Mouse (Mus musculus) thymus, postnatal 4 days (tissue): ENCODE measurements around the gene Gm21190.
A peak's percentile ranks its signal among the peaks of the same experiment; 100 is the strongest.
"Not testable (repeated sequence)": the region's sequence is repeated elsewhere in the genome, so short reads cannot be mapped to it uniquely, and the experiment has no call there.

Source experiments
- DNase-seq: peaks from one replicate; pipeline ENCODE4 v3.0.0; 2021

The Gm21190 gene

DNA sequence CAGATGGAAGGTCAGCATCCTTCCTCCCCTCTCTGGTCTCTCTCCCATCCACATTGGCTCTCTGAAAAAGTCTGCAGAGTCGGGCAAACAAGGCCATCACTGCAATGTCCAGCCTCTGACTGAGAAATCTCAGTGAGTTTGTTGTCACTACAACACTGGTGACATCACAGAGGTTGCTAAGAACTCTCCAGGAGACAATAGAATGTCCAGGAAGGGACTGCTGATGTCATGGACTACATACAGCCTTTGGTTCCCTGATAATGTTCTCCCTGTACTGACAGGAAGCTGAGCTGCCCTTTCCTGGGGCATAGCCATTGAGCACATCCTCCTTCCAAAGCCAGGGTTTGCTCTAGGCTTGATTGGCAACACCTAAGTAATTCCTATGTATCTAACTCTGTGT lies at the start of gene Gm21190:
Gene Gm21190 (minus strand): TSS at position 101 of the 400 bp plus-strand sequence.
- not testable (repeated sequence) for DNase-seq

DNA sequence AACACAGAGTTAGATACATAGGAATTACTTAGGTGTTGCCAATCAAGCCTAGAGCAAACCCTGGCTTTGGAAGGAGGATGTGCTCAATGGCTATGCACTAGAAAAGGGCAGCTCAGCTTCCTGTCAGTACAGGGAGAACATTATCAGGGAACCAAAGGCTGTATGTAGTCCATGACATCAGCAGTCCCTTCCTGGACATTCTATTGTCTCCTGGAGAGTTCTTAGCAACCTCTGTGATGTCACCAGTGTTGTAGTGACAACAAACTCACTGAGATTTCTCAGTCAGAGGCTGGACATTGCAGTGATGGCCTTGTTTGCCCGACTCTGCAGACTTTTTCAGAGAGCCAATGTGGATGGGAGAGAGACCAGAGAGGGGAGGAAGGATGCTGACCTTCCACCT lies 48.0 kb upstream of the Gm21190 start, which contains the start of gene Gm21083:
Gene Gm21083 (plus strand): TSS at position 301 of the 400 bp plus-strand sequence.
- not testable (repeated sequence) for DNase-seq

DNA sequence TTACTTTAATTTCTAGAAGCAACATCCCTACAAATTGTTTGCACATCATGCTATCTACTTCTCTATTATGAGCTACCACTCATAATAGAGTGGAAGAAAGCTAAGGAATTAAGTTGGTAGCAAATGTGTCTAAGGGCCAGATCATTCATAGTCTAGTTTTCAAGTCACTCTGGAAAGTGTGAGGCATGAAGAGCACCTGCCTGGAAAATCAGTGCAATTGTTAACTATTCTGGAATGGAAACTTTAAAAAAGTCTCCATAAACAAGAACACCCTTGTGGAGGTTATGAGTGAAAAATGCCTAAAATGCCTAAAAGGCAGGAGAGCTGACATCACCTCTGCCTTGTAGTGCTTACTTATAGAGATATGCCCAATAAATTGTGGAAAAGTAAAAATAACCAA lies 44.7 kb upstream of the Gm21190 start:
- not testable (repeated sequence) for DNase-seq

DNA sequence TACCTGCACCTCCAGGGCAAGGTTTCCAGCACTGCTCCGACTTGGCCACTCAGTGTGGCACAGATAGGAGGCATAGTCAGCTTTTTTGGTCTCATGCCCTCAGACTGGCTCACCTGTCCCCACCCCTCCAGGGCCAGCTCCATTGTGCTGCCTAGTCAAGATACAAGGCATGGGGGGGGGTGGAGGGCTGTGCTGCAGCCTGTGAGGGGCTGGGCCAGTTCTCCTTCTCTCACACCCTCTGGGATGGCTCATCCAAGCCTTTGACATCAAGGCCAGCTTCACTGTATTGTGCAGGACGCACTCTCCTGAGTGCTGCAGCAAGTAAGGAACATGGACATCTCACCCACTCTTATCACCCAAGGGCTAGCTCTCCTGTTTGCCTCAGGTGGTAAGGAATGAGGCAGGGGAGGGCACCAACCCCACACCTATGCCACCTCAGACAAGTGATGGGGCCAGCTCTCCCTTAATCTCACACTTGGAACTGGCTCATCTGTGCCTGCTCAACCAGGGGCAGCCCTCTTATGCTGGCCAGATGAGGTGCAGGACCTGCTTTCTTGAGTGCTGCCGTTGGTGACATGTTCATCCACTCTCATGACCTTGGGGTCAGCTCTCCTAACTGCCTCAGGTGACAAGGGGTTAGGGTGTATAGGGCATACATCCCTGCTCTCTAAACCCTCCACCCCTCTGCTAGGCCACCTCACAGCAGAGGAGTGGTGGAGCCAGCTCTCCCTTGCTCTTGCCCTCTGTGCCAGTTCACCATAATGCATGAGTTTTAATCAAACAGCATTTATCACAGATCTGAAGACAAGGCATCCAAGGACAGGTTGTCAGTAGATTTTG lies 32.6 kb upstream of the Gm21190 start:
- not testable (repeated sequence) for DNase-seq

DNA sequence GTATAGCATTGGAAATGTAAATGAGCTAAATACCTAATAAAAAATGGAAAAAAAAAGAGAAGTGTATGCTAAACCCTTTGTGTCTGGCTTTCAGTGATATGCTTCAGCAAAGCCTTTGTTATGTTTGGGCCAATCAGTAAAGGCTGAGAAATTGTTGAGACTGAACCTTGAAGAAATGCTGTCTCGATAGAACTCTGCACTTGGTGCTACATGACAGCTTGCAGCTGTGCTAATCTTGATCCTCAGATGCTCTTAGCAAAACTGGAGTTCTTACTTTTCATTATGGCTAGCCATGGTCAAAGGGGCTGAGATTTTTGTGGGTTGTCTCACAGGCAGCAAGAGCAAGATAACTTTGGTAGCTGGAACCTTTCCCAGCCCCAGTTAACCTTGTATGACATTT lies 29.6 kb upstream of the Gm21190 start:
- DNase-seq = not testable (repeated sequence)

DNA sequence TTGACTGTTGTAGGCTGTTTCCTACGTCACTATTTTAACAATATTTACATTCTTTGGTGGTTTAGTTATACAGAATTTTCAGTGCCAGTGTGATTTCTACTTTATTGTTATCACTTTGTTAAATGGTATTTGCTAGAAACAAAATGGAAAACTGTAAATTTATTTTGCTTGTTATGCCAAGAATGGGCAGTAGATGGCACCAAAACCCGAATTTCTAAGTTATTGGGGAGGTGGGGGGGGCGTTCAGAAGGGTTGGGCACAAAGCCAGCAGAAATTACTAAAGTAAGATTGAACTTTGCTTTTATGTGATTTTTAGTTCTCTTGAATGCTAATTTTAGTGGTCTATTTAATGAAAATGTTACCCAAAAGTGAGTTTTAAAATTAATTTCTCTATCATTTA lies 20.6 kb upstream of the Gm21190 start:
- DNase-seq = not testable (repeated sequence)

DNA sequence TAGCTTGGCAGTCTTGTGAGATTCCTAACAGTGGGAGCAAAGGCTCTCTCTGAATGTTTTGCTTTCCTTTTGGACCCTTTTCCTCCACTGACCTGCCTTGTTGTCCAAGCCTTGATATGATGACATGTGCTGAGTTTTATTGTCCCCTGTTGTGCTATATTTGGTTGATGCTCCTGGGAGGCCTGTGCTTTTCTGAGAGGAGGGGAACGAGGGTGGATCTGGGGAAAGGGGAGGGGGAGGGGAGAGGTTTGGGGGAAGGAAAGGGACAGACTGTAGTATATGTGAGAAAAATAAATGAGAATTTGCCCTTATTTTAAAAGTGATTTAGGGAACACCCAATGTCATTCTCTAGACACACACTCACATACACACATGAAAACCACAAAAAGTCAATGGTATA lies 20.1 kb upstream of the Gm21190 start:
- not testable (repeated sequence) for DNase-seq

DNA sequence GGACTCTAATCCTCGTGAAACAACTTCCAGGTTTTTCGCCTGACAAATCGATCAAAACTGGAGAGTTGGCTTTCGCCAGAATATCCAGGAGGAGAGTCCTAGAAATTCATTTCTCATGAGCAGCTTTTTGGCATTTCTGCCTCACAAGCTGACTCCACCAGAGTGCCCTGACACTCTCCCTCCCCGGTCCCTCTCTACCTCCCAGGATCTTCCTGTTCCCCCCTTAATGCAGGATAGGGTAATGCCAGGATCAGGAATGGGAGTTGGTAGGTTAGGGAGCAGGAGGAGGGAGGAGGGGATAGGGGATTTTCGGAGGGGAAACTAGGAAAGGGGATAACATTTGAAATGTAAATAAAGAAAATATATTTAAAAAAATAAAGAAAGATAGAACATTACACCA lies 19.6 kb upstream of the Gm21190 start:
- not testable (repeated sequence) for DNase-seq

DNA sequence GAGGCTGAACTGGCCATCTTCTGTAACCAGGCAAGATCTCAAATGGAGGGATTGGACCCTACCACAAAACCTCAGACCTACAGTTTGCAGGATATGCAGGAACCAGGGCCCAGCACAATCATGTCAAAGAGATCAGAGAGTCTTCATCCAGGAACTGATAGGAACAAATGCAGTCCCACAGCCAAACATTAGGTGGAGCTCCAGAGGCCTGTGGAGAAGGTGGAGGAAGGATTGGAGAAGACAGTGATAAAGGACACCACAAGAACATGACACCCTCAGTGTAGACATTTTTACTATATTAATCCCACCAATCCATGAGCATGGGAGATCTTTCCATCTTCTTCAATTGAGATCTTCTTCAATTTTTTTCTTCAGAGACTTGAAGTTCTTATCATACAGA lies 6.6 kb downstream of the Gm21190 start:
- peak; percentile 10 for DNase-seq

DNA sequence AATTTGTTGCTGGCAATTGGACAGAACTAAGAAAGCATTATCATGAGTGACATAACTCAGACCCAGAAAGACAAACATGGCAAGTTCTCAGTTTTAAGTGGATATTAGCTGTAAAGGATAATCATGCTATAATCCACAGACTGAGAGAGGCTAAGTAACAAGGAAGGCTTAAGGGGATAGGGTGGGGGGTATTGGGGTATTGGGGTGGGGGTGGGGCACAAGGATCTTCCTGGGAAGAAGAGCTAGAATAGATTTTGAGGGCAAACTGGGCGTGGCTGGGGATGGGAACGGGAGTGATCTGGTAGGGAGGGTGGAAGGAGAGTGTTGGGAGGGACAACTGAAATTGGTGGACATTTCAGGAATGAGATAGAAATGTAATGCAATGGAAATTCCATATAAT lies 7.0 kb downstream of the Gm21190 start:
- not testable (repeated sequence) for DNase-seq

DNA sequence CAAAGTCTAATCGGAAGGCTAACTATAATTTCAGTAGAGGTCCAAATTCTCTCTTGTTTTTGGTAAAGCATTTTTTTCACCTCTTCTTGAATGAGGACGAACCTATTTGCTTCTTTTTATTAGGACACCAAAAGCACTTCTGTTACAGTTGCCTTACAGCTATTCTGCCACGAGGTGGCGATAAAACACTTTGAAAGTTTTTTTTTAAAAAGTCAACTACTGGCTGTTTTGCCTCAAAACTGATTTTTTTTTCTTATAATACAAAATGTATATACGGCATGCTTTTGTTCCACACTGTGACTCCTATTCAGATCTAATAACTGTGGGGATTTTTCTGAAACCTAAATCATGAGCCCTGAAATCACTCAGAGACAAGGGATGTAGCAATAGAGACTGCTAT lies 8.6 kb downstream of the Gm21190 start:
- DNase-seq = not testable (repeated sequence)

DNA sequence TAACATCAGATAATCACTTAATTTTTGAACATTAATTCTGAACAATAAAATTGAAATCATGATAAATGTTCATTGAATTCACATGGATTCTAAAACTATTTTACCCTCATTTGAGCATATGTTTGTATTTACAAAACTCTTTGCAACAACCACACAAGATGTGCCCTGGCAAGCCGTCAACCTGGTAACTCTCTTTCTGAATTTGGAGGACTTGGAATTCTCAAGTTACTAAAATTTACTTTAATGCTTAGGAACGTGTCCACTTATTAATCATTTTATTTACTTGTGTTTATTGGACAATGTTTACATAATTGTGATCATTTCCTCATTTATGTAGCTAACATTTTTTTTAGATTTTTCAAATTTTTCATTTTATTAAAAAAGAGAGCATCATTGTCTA lies 11.9 kb downstream of the Gm21190 start:
- DNase-seq = not testable (repeated sequence)

DNA sequence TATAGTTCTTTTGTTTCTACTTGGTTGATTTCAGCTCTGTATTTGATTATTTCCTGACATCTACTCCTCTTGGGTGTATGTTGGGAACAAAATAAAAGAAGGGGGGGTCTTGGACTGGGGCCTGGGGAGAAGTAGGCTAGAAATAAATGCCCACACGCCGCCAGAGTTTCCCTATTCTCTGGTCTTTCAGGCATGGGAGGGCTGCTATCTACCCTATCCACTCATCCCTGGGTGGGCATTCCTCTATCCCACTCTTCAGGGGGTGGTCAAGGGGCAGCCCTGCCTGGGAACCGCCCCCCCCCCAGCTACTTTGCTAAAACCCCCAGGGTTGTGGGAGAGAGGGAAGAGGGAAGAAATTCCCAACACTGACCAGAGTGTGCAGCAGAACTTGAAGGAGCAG lies 16.8 kb downstream of the Gm21190 start:
- not testable (repeated sequence) for DNase-seq

DNA sequence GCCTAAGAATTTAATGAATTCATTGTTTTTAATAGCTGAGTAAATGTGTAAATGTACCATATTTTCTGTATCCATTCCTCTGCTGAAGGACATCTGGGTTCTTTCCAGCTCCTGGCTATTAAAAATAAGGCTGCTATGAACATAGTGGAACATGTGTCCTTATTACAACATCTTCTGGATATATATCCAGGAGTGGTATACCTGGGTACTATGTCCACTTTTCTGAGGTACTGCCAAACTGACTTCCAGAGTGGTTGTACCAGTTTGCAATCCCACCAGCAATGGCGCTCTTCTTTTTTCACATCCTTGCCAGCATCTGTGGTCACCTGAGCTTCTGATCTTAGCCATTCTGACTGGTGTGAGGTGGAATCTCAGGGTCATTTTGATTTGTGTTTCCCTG lies 19.1 kb downstream of the Gm21190 start:
- DNase-seq = not testable (repeated sequence)

DNA sequence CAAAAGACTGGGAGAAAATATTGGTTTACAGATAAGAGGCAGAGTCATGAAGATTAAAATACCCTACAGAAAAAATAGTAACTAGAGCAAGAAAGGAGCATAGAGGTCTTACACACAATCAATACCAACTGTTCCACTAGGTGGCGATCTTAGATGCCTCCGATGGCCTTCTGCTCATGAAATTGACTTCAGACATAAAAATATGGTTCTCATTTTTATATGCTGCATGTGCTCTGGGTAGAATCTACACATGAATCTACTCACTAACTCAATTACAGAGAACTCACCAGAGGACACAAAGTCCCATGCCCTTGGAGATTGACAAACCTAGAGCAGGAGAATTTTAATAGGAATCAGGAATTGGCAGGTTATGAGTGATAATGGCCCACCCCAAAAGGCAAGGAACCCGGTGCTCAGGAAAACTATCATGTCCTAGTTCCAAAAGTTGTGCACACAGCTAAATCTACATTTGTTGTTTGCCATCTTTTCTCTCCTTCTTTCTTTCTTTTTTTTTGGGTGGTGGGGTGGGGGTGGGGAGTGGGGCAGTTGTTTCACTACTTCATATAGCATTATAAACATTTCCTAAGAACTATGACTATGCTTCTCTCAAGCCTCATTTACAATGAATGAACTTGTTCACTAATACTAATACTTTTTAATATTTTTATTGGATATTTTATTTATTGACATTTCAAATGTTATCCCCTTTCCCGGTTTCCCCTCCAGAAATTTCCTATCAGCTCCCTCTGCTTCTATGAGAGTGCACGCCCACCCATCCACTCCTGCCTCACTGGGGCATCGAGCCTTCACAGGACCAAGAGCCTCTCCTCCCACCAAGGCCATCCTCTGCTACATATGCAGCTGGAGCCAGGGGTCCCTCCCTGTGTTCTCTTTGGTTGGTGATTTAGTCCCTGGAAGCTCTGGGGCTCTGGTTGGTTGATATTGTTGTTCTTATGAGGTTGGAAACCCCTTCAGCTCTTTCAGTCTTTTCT lies 20.3 kb downstream of the Gm21190 start:
- not testable (repeated sequence) for DNase-seq

DNA sequence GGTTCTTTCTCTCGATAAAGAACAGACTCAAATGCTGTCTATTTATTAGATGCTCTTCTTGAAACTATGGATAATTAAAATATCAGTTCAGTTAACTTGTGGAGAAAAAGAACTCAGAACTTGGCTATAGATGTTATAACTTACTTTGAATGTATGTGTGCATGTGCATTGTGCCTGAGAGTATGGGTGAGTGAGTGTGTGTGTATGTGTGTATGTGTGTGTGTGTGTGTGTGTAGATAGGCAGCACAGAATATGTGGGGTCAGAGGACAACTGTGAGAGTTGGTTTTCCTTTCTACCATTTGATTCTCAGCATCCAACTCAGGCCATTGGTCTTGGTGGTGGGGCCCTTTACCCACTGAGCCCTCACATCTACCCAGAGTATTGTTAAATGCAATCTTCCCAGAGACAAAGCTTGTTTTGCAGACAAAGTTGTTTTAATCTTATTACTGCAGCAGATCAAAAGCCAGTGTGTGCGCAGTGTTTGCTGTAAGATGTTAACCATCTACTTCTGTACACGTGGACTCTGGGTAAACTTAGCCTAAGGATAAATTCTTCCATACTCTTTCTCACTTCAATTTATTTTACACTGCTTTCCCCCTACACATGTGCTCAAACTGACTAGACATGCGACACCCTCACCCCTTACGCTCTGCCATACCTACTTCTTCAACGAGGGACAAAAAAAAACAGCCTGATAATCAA lies 21.1 kb downstream of the Gm21190 start:
- not testable (repeated sequence) for DNase-seq

DNA sequence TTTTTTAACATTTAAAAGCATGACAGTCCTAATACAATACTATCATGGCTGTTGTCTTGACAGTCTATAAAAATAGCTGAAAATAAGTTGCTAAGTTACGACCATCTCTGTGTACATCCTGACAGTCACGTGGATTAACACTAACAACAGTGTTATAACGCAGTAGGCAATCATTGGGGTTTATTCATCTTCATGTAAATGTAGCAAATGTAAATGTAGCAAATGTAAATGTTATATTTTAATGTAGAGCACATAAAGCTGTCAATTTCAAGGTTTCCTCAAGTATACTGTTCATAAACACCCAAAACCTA lies 21.8 kb downstream of the Gm21190 start:
- DNase-seq = no peak

DNA sequence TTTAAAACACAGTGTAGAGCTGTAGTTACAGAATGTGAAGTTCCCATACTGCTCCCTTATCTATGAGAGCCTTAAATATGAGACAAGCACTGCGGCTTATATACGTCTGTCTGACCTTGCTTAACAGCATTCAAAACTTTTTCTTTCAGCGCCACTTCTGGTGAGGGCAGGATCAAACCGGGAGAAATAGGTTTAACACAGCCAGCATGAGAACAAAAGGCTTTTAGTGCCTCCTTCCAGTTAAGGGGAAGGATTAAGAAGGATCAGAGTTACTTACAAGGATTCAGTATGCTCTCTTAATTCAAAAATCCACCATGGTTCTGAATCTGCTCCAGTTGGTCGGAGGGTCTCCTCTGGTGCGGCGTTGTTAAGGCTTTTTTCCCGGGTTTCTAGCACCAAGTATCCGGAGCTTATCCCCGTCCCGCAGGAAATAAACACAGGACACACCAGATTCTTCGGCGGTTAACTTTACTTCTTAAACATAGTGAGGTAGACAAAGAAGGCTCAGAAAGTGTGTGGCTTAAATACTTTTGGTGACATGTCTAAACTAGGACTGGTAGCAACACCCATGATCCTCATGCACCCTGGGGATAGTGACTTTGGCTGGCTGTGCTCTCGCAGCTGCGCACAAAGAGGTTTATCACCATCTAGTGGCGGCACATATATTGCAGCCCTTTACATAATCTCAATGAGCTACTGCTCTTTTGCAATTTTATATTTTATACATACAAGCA lies 22.3 kb downstream of the Gm21190 start:
- DNase-seq = peak; percentile 12

DNA sequence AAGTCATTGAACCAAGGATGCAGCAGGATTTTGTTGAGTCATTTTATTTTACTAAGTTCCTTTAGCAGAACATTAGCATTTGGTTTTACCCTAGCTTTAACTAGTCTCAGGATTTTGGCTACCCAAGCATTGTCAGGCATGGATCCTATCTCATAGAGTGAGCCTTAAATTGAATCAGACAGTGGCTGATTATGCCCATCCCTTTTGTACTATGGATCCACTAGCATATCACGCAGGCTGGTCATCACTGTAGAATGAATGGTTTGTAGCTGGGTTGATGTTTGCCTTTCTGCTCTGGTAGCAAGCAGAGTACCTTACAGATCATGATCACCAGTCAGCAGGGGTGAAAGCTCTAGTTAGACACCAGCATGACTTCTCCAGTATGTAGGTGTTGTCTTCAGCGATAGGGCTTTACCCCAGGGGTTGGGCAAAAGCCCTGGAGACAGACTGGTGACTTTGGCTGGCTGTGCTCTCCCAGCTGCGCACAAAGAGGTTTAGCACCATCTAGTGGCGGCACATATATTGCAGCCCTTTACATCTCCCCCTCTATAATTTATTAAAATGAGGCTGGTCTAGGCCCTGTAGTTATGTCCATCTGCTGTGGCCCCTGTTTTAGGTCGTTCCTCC lies 30.1 kb downstream of the Gm21190 start:
- DNase-seq = peak; percentile 44

DNA sequence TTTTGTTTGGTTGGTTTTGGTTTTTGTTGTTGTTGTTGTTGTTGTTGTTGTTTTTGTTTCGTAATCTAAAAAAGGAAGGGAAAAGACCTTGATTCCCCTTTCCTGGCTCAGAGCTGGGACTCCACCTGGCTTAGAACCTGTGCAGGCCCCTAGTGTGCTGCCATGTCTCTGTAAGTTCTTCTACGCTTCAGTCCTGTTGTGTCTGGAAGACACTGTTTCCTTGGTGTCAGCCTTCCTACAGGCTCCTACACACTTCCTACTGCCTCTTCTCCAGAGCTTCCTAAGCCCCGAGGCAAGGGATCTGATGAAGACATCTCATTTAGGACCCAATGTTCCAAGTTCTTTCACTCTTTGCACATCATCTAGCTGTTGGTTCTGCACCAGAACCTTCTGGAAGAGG lies 30.7 kb downstream of the Gm21190 start:
- not testable (repeated sequence) for DNase-seq

DNA sequence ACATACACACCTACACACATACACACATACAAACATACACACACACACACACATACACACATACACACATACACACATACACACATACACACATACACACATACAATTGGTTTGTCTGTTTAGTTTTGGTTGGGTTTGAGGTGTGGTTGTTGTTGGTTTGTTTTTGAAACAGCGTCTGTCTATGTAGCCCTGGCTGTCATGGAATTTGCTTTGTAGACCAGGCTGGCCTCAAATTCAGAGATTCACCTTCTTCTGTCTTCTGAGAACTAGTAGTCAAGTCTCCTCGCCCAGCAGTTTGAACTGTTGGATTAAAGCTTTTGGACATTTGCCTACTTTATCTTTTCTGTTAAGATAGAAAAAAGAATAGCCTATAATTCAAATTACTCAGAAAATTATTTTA lies 38.1 kb downstream of the Gm21190 start:
- not testable (repeated sequence) for DNase-seq

DNA sequence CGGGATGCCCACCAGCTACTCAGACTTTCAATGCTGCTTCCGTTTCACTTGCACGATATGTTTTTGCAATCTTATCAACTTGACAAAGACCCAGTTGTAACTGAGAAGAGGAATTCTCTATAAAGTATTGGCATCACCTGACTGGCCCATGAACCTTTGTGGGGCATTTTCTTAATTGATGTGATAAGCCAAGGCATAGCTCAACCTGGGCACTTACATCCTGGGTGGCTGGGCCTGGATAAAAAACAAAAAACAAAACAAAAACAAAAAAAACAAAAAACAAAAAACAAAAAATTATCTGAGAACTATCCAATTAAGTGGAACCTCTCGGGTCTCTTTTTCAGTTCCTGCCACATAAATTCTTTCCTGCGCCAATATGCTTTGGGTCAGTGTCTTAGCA lies 40.3 kb downstream of the Gm21190 start:
- no peak for DNase-seq
